13 mouse cellular contexts compared by ENCODE assay signal in genomic region chr13:69538327-69538726, GRCm38 (mm10). TPM values are rescaled to one million over a fixed set of nuclear protein-coding genes. Genes with fewer than 3 reads are reported as not detected.
DNase-seq lines count a peak whose midpoint lies in the region; ATAC-seq and TF ChIP-seq lines count a peak whose summit lies in the region.
"Had no signal": no experiment of that assay in that cellular context is flagged by ENCODE, and none has a peak within 500 bp of the region (broad histone marks: within the 10 kb centered on the region; RNA-seq: fewer than 3 reads in every experiment).

No protein-coding gene starts in this region.

- H3K4me2 ChIP-seq in midbrain, embryonic 11.5 days: no peak overlapping the region
- no peak overlapping the region for H3K4me2 ChIP-seq in midbrain, embryonic 14.5 days (ENCODE audit: low read length)
- H3K4me2 ChIP-seq: hindbrain, embryonic 12.5 days; lung, embryonic 15.5 days had no signal

- H3K4me3 ChIP-seq in gastrocnemius, adult 2 months: no peak overlapping the region
- no peak overlapping the region for H3K4me3 ChIP-seq in midbrain, embryonic 11.5 days (ENCODE audit: low read depth, low read length)
- H3K4me3 ChIP-seq in midbrain, embryonic 14.5 days (replicated peaks; ENCODE audit: low read depth, low read length): no peak overlapping the region
- H3K4me3 ChIP-seq: erythroblast, embryonic 14.5 days; hindbrain, embryonic 12.5 days; lung, embryonic 15.5 days had no signal

- intact Hi-C loops in gastrocnemius, adult 2 months (cut with DNase I): no loop called here
- intact Hi-C loops in gastrocnemius, postnatal 36 days (cut with DNase I): loop anchor here (5.0 kb wide), 2 partner anchors 74 to 536 kb away; partner anchors contain the start of gene Srd5a1

- H3K27me3 ChIP-seq in midbrain, embryonic 11.5 days (ENCODE audit: control insufficient read depth, insufficient read depth, low read length): peaks cover 3% of the 10 kb centered on the region; the same call in 1 of the 2 replicates
- no peaks in the 10 kb centered on the region for H3K27me3 ChIP-seq in midbrain, embryonic 14.5 days (ENCODE audit: control insufficient read depth, insufficient read depth, low read length)
- H3K27me3 ChIP-seq: CH12.LX; lung, embryonic 15.5 days had no signal

- peaks cover 15% of the 10 kb centered on the region for H3K4me1 ChIP-seq in midbrain, embryonic 11.5 days (ENCODE audit: control insufficient read depth, insufficient read depth, low read length)
- peaks cover 31% of the 10 kb centered on the region; the same call in 1 of the 2 replicates for H3K4me1 ChIP-seq in midbrain, embryonic 14.5 days (ENCODE audit: control insufficient read depth, insufficient read depth, low read length)

- ATAC-seq in midbrain, embryonic 11.5 days (ENCODE audit: low FRiP score): no peak
- ATAC-seq in midbrain, embryonic 14.5 days (ENCODE audit: low FRiP score, low TSS enrichment): no peak

- H3K9me3 ChIP-seq in midbrain, embryonic 11.5 days (ENCODE audit: control insufficient read depth, low read length): no peaks in the 10 kb centered on the region
- H3K9me3 ChIP-seq in midbrain, embryonic 14.5 days (ENCODE audit: control insufficient read depth, low read length): no peaks in the 10 kb centered on the region
- H3K9me3 ChIP-seq: hindbrain, embryonic 12.5 days; lung, embryonic 15.5 days had no signal

- H3K27ac ChIP-seq in gastrocnemius, adult 2 months: peak overlapping the region; percentile 59
- no peak overlapping the region for H3K27ac ChIP-seq in midbrain, embryonic 11.5 days (ENCODE audit: low read depth, low read length)
- no peak overlapping the region for H3K27ac ChIP-seq in midbrain, embryonic 14.5 days (replicated peaks; ENCODE audit: low read depth, low read length)
- H3K27ac ChIP-seq: lung, embryonic 15.5 days had no signal

- no peaks in the 10 kb centered on the region for H3K36me3 ChIP-seq in midbrain, embryonic 11.5 days (ENCODE audit: control insufficient read depth, insufficient read depth, low read length)
- no peaks in the 10 kb centered on the region for H3K36me3 ChIP-seq in midbrain, embryonic 14.5 days (ENCODE audit: control insufficient read depth, insufficient read depth, low read length)
- H3K36me3 ChIP-seq: hindbrain, embryonic 12.5 days; lung, embryonic 15.5 days had no signal

- DNase-seq in gastrocnemius, adult 2 months: peak; percentile 71
- no peak for DNase-seq in gastrocnemius, postnatal 36 days
- DNase-seq in midbrain, embryonic 11.5 days (ENCODE audit: low spot score, missing footprints): peak; percentile 88
- DNase-seq in midbrain, embryonic 14.5 days: no peak
- peak; percentile 33 for DNase-seq in gastrocnemius, postnatal 10 days
- peak; percentile 76 for DNase-seq in lung, postnatal 36 days
- no peak for DNase-seq in thymus, postnatal 10 days (ENCODE audit: low spot score in 2 of 2)
- DNase-seq in retina, postnatal 1 day: no peak
- DNase-seq: thymus, postnatal 36 days had no signal

- TF ChIP-seq CTCF in gastrocnemius, adult 2 months (IDR thresholded peaks at IDR 0.05): no peak

- H3K9ac ChIP-seq in midbrain, embryonic 11.5 days (ENCODE audit: low read length): no peak overlapping the region
- H3K9ac ChIP-seq in midbrain, embryonic 14.5 days (replicated peaks; ENCODE audit: low read length): no peak overlapping the region
- H3K9ac ChIP-seq: hindbrain, embryonic 12.5 days; lung, embryonic 15.5 days had no signal

- 16% methylated on average over 4 of the region's 4 CpGs for WGBS in midbrain, embryonic 11.5 days
- WGBS in midbrain, embryonic 14.5 days: 18% methylated on average over 4 of the region's 4 CpGs

RNA-seq across cellular contexts. Expression of gene Tent4a, which starts 3.9 kb away (rescaled TPM):
- 1 to 10 TPM; 5.2 to 7.8 TPM for total RNA-seq in gastrocnemius, adult 2 months (2021)
- 1 to 10 TPM; 5.3 to 6.5 TPM for total RNA-seq in gastrocnemius, postnatal 36 days (2021)
- polyA plus RNA-seq in midbrain, embryonic 11.5 days (2014; fragmentation: Nextera tagmentation; extraction: Ambion mirVana): 6.8 and 7.5 TPM in 2 replicates
- polyA plus RNA-seq in midbrain, embryonic 14.5 days (2014; fragmentation: Nextera tagmentation; extraction: Ambion mirVana): 11.5 TPM in 2 replicates
- 10 to 100 TPM; 11.6 to 14.3 TPM for total RNA-seq in gastrocnemius, postnatal 10 days (2021)

RNA-seq across cellular contexts. Expression of gene Nsun2, which starts 4.8 kb away (rescaled TPM):
- total RNA-seq in gastrocnemius, adult 2 months (2021): 10 to 100 TPM; 45.4 to 51.9 TPM
- total RNA-seq in gastrocnemius, postnatal 36 days (2021): 10 to 100 TPM; 40.7 to 41.0 TPM
- polyA plus RNA-seq in midbrain, embryonic 11.5 days (2014; fragmentation: Nextera tagmentation; extraction: Ambion mirVana): 122 and 125 TPM in 2 replicates
- polyA plus RNA-seq in midbrain, embryonic 14.5 days (2014; fragmentation: Nextera tagmentation; extraction: Ambion mirVana): 57.3 and 82.8 TPM in 2 replicates
- total RNA-seq in gastrocnemius, postnatal 10 days (2021): 10 to 100 TPM; 42.8 to 50.4 TPM

Comparison
In these comparisons a context has a peak if more than half of its experiments do, and no peak if none do; other contexts are left out.
1. DNase-seq: peak in gastrocnemius, adult 2 months (single experiment), midbrain, embryonic 11.5 days (single experiment), gastrocnemius, postnatal 10 days (single experiment) and lung, postnatal 36 days (single experiment); none in gastrocnemius, postnatal 36 days (0 of 2), midbrain, embryonic 14.5 days (single experiment), thymus, postnatal 10 days (0 of 2) and retina, postnatal 1 day (single experiment).